Mouse (Mus musculus): ENCODE results near the gene Bcr.

Gene Bcr

DNA sequence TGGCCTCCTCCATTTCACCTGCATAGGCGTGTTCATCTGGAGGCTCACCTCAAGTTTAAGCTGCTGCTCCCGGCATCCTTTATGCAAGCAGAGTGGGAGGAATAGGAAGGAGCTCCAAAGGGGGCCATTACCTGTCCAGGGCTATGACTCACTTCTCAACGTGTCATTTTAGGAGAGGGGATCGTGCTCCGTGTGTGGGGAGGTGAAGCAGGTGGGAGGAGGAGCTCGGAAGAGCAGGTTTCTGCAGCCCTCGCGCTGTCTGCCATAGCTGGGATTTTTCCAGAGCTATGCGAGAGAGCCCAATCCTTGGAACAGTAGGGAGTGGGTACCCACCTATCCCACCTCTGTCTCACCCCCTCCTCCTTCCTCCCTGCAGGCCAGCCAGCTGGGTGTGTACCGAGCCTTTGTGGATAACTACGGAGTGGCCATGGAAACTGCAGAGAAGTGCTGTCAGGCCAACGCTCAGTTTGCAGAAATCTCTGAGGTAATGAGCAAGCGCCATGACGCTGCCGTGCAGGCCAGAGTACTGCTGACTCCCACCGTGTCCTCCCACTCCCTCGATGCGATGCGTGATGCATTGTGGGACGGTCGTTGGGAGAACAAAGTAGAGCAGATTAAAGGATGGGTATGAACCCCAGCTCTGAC, 75.2 kb downstream of the Bcr start:
- DNase-seq = peak; percentile 38

DNA sequence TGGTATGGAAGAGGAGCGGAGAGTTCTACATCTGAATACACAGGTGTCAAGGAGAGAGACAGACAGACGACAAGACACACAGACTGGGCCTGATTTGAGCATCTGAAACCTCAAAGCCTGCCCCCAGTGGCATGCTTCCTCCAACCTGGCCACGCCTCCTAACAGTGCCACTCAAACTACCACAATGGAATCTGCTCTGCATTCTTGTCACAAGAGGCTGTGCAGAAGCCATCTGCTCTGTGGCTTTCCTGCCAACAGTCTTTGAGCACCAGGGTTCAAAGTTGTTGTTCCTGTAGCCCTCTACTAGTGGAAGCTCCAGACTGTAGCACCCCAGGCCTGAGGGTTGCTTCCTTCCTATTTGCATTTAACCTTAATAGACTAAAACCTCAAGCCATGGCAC, 76.8 kb downstream of the Bcr start:
- no peak for DNase-seq

DNA sequence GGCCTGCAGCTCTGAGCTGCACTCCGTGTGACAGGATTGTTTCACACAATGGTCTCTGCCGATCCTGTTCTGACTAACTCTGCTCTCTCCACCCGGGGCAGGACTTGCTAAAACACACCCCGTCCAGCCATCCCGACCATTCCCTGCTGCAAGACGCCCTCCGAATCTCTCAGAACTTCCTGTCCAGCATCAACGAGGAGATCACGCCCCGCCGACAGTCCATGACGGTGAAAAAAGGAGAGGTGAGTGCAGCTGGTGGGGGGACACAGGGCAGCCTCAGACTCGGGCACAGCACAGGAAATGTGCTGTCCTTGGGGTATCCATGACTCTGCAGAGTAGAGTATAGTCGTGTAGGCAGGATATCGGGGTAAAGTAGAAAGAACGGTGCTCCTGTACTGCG, 84.8 kb downstream of the Bcr start:
- DNase-seq = no peak

DNA sequence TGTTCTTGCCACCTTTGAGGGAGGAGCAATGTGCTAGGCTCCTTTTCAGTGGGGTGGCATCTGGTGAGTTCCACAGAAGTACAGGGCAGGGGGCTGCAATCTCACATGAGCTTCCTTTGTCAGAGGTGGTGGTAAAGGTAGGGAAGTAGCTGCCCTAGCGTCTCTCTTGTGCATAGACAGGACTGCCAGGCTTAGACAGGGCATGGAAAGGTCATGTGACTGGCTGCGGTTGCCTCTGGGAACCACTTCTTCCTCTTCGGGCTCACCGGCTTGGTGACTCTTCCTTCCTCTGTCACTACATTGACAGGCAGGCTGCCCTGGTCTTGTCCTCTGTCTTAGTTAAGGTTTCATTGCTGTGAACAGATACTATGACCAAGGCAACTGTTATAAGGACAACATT, 85.6 kb downstream of the Bcr start:
- peak; percentile 63 for DNase-seq

DNA sequence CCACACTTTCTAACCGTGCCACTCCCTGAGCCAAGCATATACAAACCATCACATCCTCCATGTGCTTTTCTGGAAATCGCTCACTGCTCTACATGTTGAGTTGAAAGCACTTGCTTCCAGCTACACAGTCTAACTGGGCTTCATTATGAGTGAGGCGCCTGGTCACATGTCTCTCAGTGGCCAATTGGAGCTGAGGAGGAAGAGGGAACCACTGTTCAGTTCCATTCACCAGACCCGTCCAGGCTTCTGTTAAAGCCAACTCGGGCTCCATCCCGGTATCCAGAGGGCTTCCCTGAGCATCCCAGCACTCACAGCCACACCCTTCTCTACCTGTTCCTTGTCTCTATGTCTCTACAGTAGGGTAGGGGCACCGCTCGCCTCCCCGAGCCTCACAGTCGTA, 86.2 kb downstream of the Bcr start:
- no peak for DNase-seq

DNA sequence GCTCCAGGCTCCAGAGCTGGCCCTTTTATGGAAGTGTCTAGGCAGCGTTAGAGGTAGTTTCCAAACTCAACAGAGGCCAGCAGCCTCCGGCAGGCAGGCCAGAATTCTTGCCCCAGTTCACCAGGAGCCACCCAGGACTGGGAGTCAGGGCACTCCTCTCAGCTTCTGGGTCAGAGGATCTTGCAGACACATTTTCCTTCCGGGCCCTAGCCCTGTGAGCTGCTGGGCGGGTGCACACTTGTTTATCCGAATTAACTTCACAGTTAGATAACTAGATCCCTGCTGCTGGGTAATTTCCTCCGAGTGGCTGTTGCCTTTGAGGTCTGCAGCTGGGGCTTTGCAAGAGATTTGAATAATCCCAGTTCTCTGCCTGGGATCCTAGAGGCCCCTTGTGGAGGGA, 87.9 kb downstream of the Bcr start:
- DNase-seq = no peak

DNA sequence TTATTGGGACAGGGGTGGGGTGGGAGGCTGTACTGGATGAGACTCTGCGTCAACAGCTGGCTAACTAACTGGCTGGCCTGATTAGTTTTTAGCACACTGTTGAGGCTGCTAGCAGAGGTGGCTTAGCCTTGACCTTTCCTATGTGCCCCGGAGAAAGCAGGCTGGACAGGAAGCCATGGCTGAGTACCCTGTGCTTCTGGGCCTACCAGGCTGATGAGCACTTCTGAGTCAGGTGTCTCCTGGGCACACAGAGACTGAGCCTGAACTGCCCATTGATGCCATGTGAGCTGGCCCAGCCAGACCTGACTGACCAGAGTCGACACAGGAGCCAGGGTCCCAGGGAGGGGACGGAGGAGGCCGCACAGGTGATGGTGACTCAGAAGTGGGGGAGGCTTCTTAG, 90.0 kb downstream of the Bcr start:
- DNase-seq = no peak

DNA sequence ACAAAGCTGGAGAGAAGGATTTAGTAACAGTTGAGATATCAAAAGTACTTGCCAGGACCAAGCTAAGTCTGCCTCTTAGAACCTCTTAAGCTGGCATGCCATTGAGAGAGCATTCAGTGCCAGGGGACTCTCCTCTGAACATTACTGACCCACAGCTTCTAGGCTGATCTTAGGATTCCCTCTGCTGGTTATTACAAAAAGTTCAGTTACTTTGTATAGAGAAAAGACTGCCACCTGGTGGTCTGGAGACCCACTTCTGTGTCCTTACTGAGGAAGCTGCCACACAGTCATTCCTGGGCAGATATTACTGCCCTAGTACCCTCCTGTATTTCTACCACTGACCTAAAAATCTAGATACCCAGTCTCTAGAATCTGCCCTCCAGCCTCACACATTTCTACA, 90.9 kb downstream of the Bcr start:
- peak; percentile 80 for DNase-seq

DNA sequence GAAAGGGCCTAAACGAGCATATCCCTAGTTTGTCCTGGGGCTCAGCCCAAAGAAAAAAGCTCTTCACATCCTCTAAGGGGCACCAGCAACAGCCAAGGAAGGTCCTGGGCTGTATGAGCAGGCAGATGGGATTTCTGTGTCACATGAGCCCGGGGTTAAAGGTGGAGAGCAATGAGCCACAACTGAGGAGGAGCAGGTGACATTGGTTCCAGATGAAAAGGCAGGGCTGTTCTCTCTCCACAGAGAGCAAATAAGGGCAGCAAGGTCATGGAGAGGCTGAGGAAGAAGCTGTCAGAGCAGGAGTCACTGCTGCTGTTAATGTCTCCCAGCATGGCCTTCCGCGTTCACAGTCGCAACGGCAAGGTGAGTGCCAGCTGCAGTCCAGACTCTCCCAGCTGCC, 96.4 kb downstream of the Bcr start:
- no peak for DNase-seq

DNA sequence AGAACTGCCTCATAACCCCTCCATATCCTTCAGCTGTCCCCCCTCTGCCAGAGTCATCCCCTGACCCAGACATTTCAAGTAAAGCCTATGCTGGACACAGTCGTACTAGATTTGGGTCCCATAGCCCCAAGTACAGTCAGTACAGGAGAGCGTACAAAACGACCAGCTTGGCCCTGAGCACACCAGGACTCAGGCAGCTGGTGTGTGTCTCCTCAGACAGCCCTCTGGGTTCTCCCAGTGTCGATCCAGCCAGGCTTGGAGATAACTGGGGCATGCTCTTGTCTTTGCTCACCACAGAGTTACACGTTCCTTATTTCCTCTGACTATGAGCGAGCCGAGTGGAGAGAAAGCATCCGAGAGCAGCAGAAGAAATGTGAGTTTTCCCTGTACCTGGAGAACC, 97.3 kb downstream of the Bcr start:
- no peak for DNase-seq

DNA sequence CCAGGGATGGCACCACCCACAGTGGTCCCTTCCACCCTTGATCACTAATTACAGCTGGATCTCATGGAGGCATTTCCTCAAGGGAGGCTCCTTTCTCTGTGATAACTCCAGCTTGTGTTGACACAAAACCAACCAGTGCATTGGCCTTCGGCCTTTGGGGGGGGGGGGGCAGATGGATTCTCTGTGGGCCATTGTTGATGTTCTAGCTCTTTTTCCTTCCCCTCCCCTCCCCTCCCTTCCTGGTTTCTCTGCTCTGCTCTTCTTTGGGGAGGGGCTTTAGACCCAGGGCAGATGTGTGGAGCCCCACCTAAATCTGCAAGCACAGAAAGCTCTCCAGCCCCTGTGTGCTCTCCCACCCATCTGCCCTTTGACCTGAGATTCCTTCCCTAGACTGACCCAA, 98.0 kb downstream of the Bcr start:
- no peak for DNase-seq

DNA sequence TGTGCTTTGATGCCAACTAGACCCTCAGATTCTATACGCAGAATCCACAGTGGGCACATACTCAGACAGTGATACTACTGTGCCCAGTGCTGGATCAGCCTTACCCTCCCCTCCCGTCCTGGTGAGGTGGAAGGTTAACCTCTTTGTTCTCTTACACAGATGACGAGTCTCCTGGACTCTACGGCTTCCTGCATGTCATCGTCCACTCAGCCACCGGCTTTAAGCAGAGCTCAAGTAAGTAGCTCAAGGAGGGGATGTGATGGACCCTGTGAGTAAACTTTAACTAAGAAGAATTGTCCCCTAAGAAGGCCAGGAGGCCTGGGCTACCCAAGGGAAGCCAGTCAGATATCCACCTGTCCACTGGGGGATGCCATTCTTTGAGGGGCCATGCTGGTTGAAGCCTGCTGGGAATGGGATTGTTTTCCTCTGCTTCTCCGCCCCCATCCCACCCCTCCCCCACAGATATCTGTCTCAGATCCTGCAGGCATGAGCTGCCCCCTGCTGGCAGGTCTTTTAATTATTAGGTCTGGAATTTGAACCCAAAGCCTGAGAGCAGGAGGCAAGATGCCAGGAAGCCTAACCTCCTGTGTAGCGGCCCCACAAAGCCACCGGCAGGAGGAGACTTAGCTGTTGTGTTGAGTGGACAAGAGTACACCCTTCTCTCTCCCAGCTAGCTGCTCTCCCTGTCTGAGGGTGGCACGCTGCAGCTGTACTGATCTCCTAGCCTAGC, 99.9 kb downstream of the Bcr start:
- DNase-seq = no peak

DNA sequence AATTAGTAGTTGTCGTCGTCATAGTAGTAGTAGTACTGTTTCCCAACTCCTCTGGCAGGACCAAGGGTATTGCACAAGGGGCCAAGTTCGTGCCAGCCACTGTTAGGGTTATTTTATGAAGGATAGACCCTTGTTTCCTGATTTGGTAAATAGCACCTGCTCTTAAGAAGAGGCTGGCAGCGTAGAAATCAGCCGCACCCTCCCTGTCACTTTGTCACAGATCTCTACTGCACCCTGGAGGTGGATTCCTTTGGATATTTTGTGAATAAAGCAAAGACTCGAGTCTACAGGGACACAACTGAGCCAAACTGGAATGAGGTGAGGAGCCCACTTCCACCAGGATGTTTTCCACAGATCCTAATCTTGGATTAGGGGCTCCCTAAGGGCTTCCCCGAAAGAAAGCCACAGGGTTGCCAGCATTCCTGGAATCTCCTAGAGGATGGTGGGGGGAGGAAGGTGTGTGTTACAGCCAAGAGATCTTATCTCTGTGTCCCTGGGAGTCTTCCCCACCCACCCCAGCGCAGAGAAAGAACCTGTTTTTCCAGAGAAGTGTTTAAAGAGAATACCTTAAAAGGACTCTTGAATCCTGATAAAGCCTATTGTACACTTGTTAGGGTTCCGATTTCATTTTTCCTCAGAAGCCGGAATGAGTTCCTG, 105.6 kb downstream of the Bcr start:
- DNase-seq = no peak

DNA sequence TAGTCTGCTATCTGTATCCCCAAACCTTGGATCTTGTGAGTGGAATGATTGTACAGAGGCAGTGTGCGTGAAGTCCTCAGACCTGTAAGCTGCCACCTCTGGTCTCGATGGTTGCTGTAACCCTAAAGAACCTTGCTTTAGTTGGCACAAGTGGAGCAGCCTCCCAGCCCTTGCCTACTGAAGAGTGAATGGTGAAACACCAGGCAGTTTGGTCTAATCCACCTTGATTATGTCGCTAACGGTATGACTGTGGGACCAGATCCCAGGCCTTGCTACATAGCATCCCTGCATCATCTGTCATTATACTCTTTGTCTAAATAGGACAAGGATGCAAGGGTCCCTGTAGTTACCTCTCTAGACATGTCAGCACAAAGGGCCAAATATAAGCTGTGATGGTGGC, 106.2 kb downstream of the Bcr start:
- DNase-seq = no peak

DNA sequence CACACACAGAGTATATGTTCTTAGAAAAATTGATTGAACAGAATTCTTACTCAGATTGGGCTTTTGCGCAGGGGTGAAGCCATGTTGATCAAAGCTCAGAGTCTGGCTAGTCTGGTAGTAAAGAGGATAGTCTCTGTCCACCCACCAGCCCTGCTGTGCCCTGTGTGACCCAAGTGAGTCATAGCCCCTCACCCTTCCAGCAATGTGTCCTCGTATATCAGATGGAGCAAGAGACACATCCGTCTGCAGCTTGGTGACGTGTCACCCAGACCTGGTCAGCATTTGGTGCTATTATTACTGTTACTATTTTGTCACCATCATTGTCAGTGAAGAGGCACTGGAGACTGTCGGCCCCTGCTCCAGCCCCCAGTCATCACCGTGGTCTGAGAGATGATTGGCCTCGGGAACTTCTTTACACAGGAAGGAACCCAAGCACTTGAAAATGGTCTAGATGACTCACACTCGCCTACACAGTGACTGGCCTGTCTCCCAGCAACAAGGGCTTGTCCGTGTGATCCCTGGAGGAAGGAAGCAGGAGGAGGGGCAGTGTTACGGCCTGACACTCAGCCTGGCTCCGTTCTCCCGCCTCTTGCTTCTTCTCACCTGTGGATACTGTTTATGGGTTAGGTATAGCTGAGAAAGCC, 109.9 kb downstream of the Bcr start:
- peak; percentile 44 for DNase-seq

DNA sequence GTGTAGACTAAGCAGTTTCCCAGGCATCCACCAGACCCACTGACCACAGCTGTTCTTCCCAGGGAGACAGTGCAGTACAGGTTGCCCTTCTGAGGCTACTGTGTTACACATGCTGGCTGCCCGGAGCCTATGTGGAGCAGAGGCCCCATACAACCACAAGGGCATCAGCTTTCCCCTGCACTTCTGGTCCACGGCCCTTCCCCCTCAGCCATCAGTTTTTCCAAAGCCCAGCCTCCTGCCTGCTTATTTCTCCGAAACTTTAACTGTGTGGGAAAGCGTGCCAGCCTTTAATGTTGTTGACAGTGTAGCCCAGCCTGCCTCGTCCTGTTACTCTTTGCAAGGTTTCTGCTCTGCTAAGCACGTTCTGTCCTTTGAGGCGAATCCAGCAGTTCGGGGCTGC, 112.7 kb downstream of the Bcr start:
- DNase-seq = no peak

DNA sequence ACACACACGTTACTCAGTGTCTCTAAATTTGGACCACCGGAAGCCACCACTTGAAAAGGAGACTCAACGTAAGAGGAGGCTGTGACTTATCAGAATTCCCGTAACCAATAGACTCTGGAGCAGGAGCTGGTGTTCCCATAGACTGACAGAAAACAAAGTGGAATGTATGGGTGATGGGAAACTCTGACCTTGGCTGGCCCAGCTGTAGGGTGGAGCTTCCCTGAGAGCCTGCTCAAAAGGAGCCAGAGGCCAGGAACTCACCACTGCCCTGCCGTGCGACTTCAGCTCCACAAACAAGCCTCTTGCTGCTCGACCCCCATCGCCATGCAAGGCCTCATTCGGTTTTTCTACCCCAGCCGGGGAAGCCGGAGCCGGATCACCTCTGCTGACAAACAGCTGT, 113.3 kb downstream of the Bcr start:
- DNase-seq = no peak

DNA sequence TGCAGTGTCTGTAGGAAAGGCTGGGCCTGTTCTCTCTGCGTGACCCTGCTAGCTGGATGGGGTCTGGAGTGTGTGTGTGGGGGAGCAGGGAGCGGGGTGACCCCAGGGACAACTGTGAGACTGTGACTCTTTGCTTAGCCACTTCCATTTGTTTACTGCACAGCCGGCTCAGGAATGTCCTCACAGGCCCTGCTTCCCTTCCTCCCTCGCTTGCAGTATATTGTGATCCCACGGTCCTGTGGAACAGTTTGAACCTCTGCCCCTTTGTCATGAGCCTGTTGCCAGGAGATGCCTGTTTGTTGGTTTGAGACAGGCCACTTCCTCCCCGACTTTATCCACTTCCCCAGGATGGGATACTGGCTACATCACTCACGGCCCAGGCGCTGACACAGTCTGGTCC, 116.1 kb downstream of the Bcr start:
- no peak for DNase-seq

DNA sequence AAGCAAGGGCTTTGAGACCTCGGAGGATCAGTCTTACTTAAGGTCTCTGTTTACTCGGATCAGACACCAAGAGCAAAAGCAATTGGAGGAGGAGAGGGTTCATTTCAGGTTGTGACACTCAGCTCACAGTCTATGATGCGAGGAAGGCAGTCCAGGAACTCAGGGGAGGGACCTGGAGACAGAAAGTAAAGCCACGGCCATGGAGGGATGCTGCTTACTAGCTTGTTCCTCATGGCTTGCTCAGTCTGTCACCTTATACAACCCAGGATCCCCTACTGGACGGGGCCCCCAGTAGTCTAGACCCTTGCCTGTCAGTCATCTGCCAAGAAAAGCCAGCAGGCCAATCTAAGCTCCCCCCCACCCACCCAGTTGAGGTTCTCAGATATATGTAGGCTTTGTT, 118.5 kb downstream of the Bcr start:
- no peak for DNase-seq

DNA sequence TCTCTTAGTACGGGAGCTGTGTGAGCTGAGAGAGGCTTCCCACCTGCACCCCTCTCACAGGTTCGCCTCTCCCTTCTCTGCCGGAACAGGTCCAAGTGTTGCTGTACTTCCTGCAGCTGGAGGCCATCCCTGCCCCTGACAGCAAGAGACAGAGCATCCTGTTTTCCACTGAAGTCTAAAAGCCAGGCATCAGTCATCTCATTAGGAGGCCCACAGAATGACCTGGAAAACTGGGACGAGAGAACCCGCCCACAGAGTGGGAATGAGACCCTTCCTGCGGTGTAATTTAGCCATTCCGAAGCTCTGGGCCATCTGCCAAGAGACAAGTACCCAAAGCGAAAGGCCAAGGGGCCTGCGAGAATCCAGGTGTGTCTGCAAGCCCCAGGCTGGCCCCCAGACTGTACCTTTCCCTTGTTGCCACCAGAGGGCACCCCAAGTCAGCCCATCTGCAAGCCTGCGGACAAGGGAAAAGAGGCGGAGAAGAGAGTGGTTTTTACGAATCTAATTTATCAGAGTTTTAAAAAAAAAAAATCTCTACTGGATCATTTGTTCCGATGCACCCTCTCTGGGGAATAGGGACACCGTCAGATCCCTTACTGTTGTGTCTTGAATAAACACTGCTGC, 121.9 kb downstream of the Bcr start:
- peak; percentile 42 for DNase-seq

DNA sequence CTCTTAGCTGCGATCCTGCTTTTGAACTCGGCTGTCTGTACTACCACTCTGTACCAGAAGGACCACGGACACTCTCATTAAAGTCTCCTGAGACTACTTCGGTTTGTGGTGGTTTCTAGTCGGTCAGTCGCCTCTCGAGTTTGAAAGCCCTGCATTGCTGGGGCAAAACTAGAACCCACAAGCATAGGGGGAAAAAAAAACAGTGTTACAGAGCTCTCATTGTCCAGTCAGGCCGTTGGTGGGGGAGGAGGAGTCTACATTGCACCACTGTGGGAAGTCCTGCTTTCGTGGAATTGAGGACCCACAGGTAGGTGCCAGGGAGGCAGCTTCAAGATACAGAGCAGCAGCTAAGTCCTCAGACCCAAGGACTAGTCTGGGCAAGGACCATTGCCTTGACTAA, 124.4 kb downstream of the Bcr start:
- no peak for DNase-seq

DNA sequence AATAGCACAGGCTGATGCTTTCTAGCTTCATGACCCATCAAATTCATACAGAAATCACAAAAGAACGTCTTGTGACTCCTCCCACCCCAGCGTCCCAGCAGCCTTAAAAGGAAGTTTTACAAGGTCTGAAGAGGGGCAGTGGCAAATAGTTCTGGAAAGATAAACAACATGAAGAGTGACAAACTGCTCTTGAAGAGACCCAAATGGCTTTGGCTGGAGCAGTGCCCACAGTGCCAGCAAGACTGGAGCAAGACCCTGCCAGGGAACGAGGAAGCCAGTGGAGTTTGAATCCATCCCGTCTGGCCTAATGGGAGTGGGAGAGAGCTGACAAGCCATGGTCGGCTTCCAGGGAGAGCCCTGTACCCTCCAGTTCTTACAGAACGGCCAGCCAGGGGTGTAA, 126.2 kb downstream of the Bcr start:
- no peak for DNase-seq

DNA sequence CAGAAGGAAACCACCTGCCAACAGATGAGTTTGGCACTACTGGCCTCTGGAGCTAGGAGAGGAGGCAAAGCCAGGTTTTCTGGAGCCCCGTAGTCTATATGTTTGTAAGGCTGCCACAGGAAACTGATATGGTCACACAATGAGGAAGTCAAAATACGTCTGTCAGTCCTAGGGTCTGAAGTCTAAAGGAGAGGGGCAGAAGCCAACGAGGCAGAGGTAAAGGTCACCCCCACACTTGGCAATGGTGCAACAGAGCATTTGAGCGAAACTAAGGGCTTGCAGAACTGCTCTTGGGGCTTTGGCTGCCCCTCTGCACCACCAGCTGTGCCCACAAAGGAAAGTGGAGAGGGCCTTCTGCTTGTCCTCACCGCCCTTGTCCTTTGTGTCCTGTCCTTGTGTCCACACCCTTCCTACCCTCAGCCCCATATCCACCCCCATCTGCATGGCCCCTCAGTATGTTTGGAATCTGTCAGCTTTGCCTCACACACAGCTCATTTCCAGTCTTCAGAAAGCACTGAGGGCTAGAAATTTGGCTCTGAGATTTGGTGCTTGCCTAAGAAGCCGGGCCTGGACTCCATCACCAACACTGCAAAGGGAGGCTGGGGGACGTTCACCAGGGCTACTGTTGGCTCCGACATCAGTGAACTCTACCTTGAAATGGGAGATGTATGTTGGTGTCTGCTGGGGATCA, 127.1 kb downstream of the Bcr start:
- no peak for DNase-seq

All from layer of hippocampus, adult 9-11 months (tissue).